Mouse (Mus musculus): ENCODE results near the gene Gm17655.
A peak's percentile ranks its signal among the peaks of the same experiment; 100 is the strongest.

GRCm38 (mm10) chr5:110109991-110110441, 37.7 kb upstream of the Gm17655 start, which contains the start of gene Zfp605:
- TF ChIP-seq POLR2A (IDR thresholded peaks at IDR 0.05; ENCODE audit: insufficient read depth, low read depth, low read length) (peak; percentile 31), CTCF (IDR thresholded peaks at IDR 0.05) (0 out of 2 replicates have a peak, but pooled peaks have one; percentile 7), EP300 (IDR thresholded peaks at IDR 0.05; ENCODE audit: insufficient read depth, low read depth, low read length) (0 out of 2 replicates have a peak, but pooled peaks have one; percentile 44)

Data from heart, adult 2 months (tissue).